ENCODE assay signal across 9 mouse cellular contexts in the genomic region with DNA sequence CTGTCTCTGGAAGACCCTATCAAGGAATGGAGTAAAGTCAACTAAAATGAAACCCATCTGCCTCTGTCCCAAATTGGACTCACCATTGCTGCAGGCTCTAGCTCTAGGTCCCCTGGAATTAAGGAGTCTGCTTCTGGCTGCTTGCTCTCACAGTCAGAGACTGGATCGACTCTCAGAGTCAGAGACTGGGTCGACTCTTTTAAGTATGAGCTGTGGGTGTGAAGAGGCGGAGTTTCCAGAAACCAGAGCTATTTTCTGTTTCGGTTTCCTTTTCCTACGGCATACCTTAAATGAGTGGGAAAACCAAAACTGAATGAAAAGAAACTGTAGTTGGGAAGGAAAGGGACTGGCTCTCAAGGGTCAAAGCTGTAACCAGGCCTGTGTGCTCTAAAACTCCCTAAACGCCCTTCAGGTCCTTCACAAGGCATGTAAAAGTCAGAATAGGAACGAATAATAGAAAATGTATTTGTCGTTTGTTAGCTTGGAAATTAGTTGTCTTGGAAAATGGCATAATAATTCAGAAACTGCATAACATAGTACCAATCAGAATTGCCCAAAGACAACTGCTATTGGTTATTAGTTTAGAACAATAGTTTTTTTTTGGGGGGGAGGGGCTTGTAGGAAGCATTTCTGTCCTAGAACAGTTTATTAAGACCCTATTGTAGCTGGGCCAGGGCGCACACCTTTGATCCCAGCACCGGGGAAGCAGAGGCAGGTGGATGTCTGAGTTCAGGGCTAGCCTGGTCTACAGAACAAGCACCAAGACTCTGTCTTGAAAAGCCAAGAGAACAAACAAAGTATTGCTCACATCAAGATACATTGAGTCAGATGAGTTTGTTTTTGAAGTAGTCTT. TPM values are rescaled to one million over a fixed set of nuclear protein-coding genes. Genes with fewer than 3 reads are reported as not detected.
A peak's percentile ranks its signal among the peaks of the same experiment; 100 is the strongest.
DNase-seq lines count a peak whose midpoint lies in the region; ATAC-seq and TF ChIP-seq lines count a peak whose summit lies in the region.
"Had no signal": no experiment of that assay in that cellular context is flagged by ENCODE, and none has a peak within 500 bp of the region (broad histone marks: within the 10 kb centered on the region; RNA-seq: fewer than 3 reads in every experiment).

Gene Isg15, minus strand, starts transcription at position 196 of the 853 bp plus-strand sequence.

- H3K9me3 ChIP-seq in midbrain, embryonic 11.5 days (ENCODE audit: control insufficient read depth, low read length), result no peaks in the 10 kb centered on the region
- no peaks in the 10 kb centered on the region for H3K9me3 ChIP-seq in midbrain, embryonic 13.5 days

- H3K4me1 ChIP-seq in midbrain, embryonic 11.5 days (ENCODE audit: control insufficient read depth, insufficient read depth, low read length), result peaks cover 29% of the 10 kb centered on the region
- peaks cover 39% of the 10 kb centered on the region for H3K4me1 ChIP-seq in midbrain, embryonic 13.5 days (replicated peaks)

- ATAC-seq in midbrain, embryonic 11.5 days (ENCODE audit: low FRiP score), result no peak
- no peak for ATAC-seq in midbrain, embryonic 13.5 days

- no peak for TF ChIP-seq CTCF in layer of hippocampus, adult 2 months (conservative IDR thresholded peaks at IDR 0.05)

- 0 out of 2 replicates have a peak, but pooled peaks cover 2% of the 10 kb centered on the region for H3K27me3 ChIP-seq in midbrain, embryonic 11.5 days (ENCODE audit: control insufficient read depth, insufficient read depth, low read length)
- peaks cover 22% of the 10 kb centered on the region for H3K27me3 ChIP-seq in midbrain, embryonic 13.5 days

- H3K4me3 ChIP-seq in layer of hippocampus, adult 2 months, result no peak within 1 kb of the TSS
- H3K4me3 ChIP-seq in midbrain, embryonic 11.5 days (ENCODE audit: low read depth, low read length), result no peak within 1 kb of the TSS
- H3K4me3 ChIP-seq in midbrain, embryonic 13.5 days (replicated peaks), result no peak within 1 kb of the TSS

- DNase-seq in layer of hippocampus, adult 2 months (ENCODE audit: low spot score in 2 of 2), result no peak
- no peak for DNase-seq in layer of hippocampus, adult 9-10 months (ENCODE audit: low spot score)
- DNase-seq in NIH3T3 (ENCODE audit: low read depth), result peak; percentile 69
- DNase-seq in induced T-regulatory cell, adult 2 months (ENCODE audit: low read depth), result peak; percentile 93
- DNase-seq in naive thymus-derived CD4-positive, alpha-beta T cell, adult 2 months (ENCODE audit: low read depth), result peak; percentile 86
- DNase-seq in gastrocnemius, postnatal 14 days, result no peak
- DNase-seq in midbrain, embryonic 11.5 days (ENCODE audit: low spot score, missing footprints), result no peak

- H3K27ac ChIP-seq in layer of hippocampus, adult 2 months, result peak within 1 kb of the TSS; percentile 43; the same call in 1 of the 2 replicates
- no peak within 1 kb of the TSS for H3K27ac ChIP-seq in midbrain, embryonic 11.5 days (ENCODE audit: low read depth, low read length)
- no peak within 1 kb of the TSS for H3K27ac ChIP-seq in midbrain, embryonic 13.5 days
- H3K27ac ChIP-seq: hindbrain, embryonic 14.5 days had no signal

- intact Hi-C loops in gastrocnemius, postnatal 14 days (cut with DNase I; ENCODE audit: low total_unique reads), result no loop called here

- 67% methylated on average over 10 of the region's 10 CpGs for WGBS in midbrain, embryonic 11.5 days
- WGBS in midbrain, embryonic 13.5 days, result 72% methylated on average over 10 of the region's 10 CpGs

- no peak within 1 kb of the TSS for H3K4me2 ChIP-seq in midbrain, embryonic 11.5 days
- H3K4me2 ChIP-seq in midbrain, embryonic 13.5 days (replicated peaks), result no peak within 1 kb of the TSS
- H3K4me2 ChIP-seq: hindbrain, embryonic 14.5 days had no signal

- no peaks in the 10 kb centered on the region for H3K36me3 ChIP-seq in midbrain, embryonic 11.5 days (ENCODE audit: control insufficient read depth, insufficient read depth, low read length)
- H3K36me3 ChIP-seq in midbrain, embryonic 13.5 days, result no peaks in the 10 kb centered on the region

- no peak within 1 kb of the TSS for H3K9ac ChIP-seq in midbrain, embryonic 11.5 days (ENCODE audit: low read length)
- H3K9ac ChIP-seq in midbrain, embryonic 13.5 days (replicated peaks), result no peak within 1 kb of the TSS
- H3K9ac ChIP-seq: hindbrain, embryonic 14.5 days had no signal

RNA-seq across cellular contexts. Expression of gene Isg15, which starts in this region (rescaled TPM):
- total RNA-seq in layer of hippocampus, adult 2 months (2021), result 1 to 10 TPM in 1 of 2 experiments, under 1 TPM in 1; 0.87 to 1.3 TPM
- under 1 TPM; 0.42 to 0.57 TPM for total RNA-seq in gastrocnemius, postnatal 14 days (2021)
- polyA plus RNA-seq in midbrain, embryonic 11.5 days (2014; fragmentation: Nextera tagmentation; extraction: Ambion mirVana), result 0.25 and 0.30 TPM in 2 replicates
- polyA plus RNA-seq in midbrain, embryonic 13.5 days (2015; fragmentation: Nextera tagmentation; extraction: Ambion mirVana), result 1.2 and 2.0 TPM in 2 replicates

Comparison
In these comparisons a context has a peak if more than half of its experiments do, and no peak if none do; other contexts are left out.
1. DNase-seq: peak in NIH3T3 (single experiment), induced T-regulatory cell, adult 2 months (single experiment) and naive thymus-derived CD4-positive, alpha-beta T cell, adult 2 months (single experiment); none in layer of hippocampus, adult 2 months (0 of 2), layer of hippocampus, adult 9-10 months (single experiment), gastrocnemius, postnatal 14 days (single experiment) and midbrain, embryonic 11.5 days (single experiment).